18 mouse cellular contexts compared by ENCODE assay signal in genomic region chr5:23507210-23507609, GRCm38 (mm10).
DNase-seq lines count a peak whose midpoint lies in the region; ATAC-seq and TF ChIP-seq lines count a peak whose summit lies in the region.
"Had no signal": no experiment of that assay in that cellular context is flagged by ENCODE, and none has a peak within 500 bp of the region (broad histone marks: within the 10 kb centered on the region; RNA-seq: fewer than 3 reads in every experiment).

No protein-coding gene starts in this region.

- no peak for DNase-seq in limb, embryonic 10.5 days (ENCODE audit: low spot score)
- no peak for DNase-seq in stomach, postnatal 0 days (ENCODE audit: low spot score)
- DNase-seq in layer of hippocampus, adult 9-11 months: no peak
- DNase-seq: adrenal gland, postnatal 14 days; cerebellum, adult 18-20 months; gastrocnemius, postnatal 36 days; kidney, adult 8-10 months; kidney, postnatal 4 days; lung, adult 2 months; thymus, postnatal 25 days had no signal

- WGBS in forebrain, embryonic 15.5 days: 65% methylated on average over 4 of the region's 4 CpGs
- WGBS in forebrain, embryonic 16.5 days: 62% methylated on average over 4 of the region's 4 CpGs
- 82% methylated on average over 4 of the region's 4 CpGs for WGBS in limb, embryonic 15.5 days
- 92% methylated on average over 4 of the region's 4 CpGs for WGBS in limb, embryonic 10.5 days
- WGBS in stomach, embryonic 14.5 days: 78% methylated on average over 4 of the region's 4 CpGs
- 79% methylated on average over 4 of the region's 4 CpGs for WGBS in stomach, postnatal 0 days

- no peaks in the 10 kb centered on the region for H3K9me3 ChIP-seq in forebrain, embryonic 15.5 days
- no peaks in the 10 kb centered on the region for H3K9me3 ChIP-seq in forebrain, embryonic 16.5 days (ENCODE audit: control insufficient read depth, low read length)
- no peaks in the 10 kb centered on the region for H3K9me3 ChIP-seq in limb, embryonic 15.5 days
- H3K9me3 ChIP-seq in limb, embryonic 10.5 days (replicated peaks): no peaks in the 10 kb centered on the region
- H3K9me3 ChIP-seq in stomach, embryonic 14.5 days (ENCODE audit: control insufficient read depth, low read depth, low read length): no peaks in the 10 kb centered on the region
- H3K9me3 ChIP-seq in stomach, postnatal 0 days (ENCODE audit: control insufficient read depth, low read length): no peaks in the 10 kb centered on the region
- H3K9me3 ChIP-seq: heart, embryonic 12.5 days had no signal

- H3K27ac ChIP-seq in forebrain, embryonic 15.5 days (replicated peaks): peak overlapping the region; percentile 29; the same call in 1 of the 2 replicates
- no peak overlapping the region for H3K27ac ChIP-seq in forebrain, embryonic 16.5 days (ENCODE audit: low read length)
- H3K27ac ChIP-seq in limb, embryonic 15.5 days: peak overlapping the region; percentile 29; the same call in 1 of the 2 replicates
- no peak overlapping the region for H3K27ac ChIP-seq in limb, embryonic 10.5 days
- H3K27ac ChIP-seq in stomach, embryonic 14.5 days (ENCODE audit: low read length): 0 out of 2 replicates have a peak overlapping the region, but pooled peaks have one; percentile 15
- no peak overlapping the region for H3K27ac ChIP-seq in stomach, postnatal 0 days (replicated peaks)

- H3K4me2 ChIP-seq in forebrain, embryonic 15.5 days (replicated peaks): no peak overlapping the region
- H3K4me2 ChIP-seq in forebrain, embryonic 16.5 days (ENCODE audit: low read length): no peak overlapping the region
- no peak overlapping the region for H3K4me2 ChIP-seq in limb, embryonic 15.5 days
- H3K4me2 ChIP-seq in stomach, embryonic 14.5 days (replicated peaks; ENCODE audit: low read depth, low read length): no peak overlapping the region
- H3K4me2 ChIP-seq in stomach, postnatal 0 days (replicated peaks; ENCODE audit: low read depth): no peak overlapping the region
- H3K4me2 ChIP-seq: heart, embryonic 12.5 days had no signal

- H3K27me3 ChIP-seq in forebrain, embryonic 15.5 days: no peaks in the 10 kb centered on the region
- H3K27me3 ChIP-seq in forebrain, embryonic 16.5 days (replicated peaks; ENCODE audit: control insufficient read depth, insufficient read depth, low read length): no peaks in the 10 kb centered on the region
- H3K27me3 ChIP-seq in limb, embryonic 15.5 days: no peaks in the 10 kb centered on the region
- H3K27me3 ChIP-seq in limb, embryonic 10.5 days (ENCODE audit: low read depth, poor library complexity, severe bottlenecking): no peaks in the 10 kb centered on the region
- H3K27me3 ChIP-seq in stomach, embryonic 14.5 days (ENCODE audit: control insufficient read depth, insufficient read depth, low read length): no peaks in the 10 kb centered on the region
- H3K27me3 ChIP-seq in stomach, postnatal 0 days (ENCODE audit: control insufficient read depth, insufficient read depth, low read length): no peaks in the 10 kb centered on the region
- H3K27me3 ChIP-seq: heart, embryonic 12.5 days had no signal

- no peak overlapping the region for H3K4me3 ChIP-seq in forebrain, embryonic 15.5 days
- no peak overlapping the region for H3K4me3 ChIP-seq in forebrain, embryonic 16.5 days (replicated peaks; ENCODE audit: low read length)
- H3K4me3 ChIP-seq in limb, embryonic 15.5 days: no peak overlapping the region
- H3K4me3 ChIP-seq in limb, embryonic 10.5 days: no peak overlapping the region
- no peak overlapping the region for H3K4me3 ChIP-seq in stomach, embryonic 14.5 days (ENCODE audit: low read depth, low read length)
- H3K4me3 ChIP-seq in stomach, postnatal 0 days (ENCODE audit: low read depth, low read length): no peak overlapping the region
- H3K4me3 ChIP-seq: erythroblast, embryonic 14.5 days; heart, embryonic 12.5 days had no signal

- no peak for TF ChIP-seq CTCF in stomach, postnatal 0 days (IDR thresholded peaks at IDR 0.05; ENCODE audit: low read depth)

- ATAC-seq in forebrain, embryonic 15.5 days (replicated peaks): no peak
- no peak for ATAC-seq in forebrain, embryonic 16.5 days
- ATAC-seq in limb, embryonic 15.5 days (ENCODE audit: insufficient number of reproducible peaks, low FRiP score, low TSS enrichment, low read depth): no peak
- ATAC-seq in stomach, embryonic 14.5 days (ENCODE audit: insufficient number of reproducible peaks, insufficient read depth, low FRiP score, low read depth): no peak
- no peak for ATAC-seq in stomach, postnatal 0 days (ENCODE audit: low FRiP score, low TSS enrichment)
- ATAC-seq: activated CD4-positive, CD25-positive, alpha-beta regulatory T cell, adult 4 months; inflammation-experienced regulatory T-cells, adult 6 months had no signal

- H3K9ac ChIP-seq in forebrain, embryonic 15.5 days (replicated peaks): no peak overlapping the region
- H3K9ac ChIP-seq in forebrain, embryonic 16.5 days (replicated peaks; ENCODE audit: low read depth, low read length): no peak overlapping the region
- no peak overlapping the region for H3K9ac ChIP-seq in limb, embryonic 15.5 days
- no peak overlapping the region for H3K9ac ChIP-seq in stomach, embryonic 14.5 days (replicated peaks; ENCODE audit: low read depth, low read length)
- H3K9ac ChIP-seq in stomach, postnatal 0 days (ENCODE audit: low read length): no peak overlapping the region
- H3K9ac ChIP-seq: heart, embryonic 12.5 days had no signal

- H3K4me1 ChIP-seq in forebrain, embryonic 15.5 days: no peaks in the 10 kb centered on the region
- no peaks in the 10 kb centered on the region for H3K4me1 ChIP-seq in forebrain, embryonic 16.5 days (replicated peaks; ENCODE audit: control insufficient read depth, insufficient read depth, low read length)
- no peaks in the 10 kb centered on the region for H3K4me1 ChIP-seq in limb, embryonic 15.5 days
- H3K4me1 ChIP-seq in limb, embryonic 10.5 days: peaks cover 7% of the 10 kb centered on the region
- no peaks in the 10 kb centered on the region for H3K4me1 ChIP-seq in stomach, embryonic 14.5 days (ENCODE audit: control insufficient read depth, insufficient read depth, low read length)
- H3K4me1 ChIP-seq in stomach, postnatal 0 days (replicated peaks; ENCODE audit: control insufficient read depth, insufficient read depth): no peaks in the 10 kb centered on the region

- peaks cover 29% of the 10 kb centered on the region for H3K36me3 ChIP-seq in forebrain, embryonic 15.5 days
- H3K36me3 ChIP-seq in forebrain, embryonic 16.5 days (ENCODE audit: control insufficient read depth, insufficient read depth): peaks cover 9% of the 10 kb centered on the region
- peaks cover 56% of the 10 kb centered on the region for H3K36me3 ChIP-seq in limb, embryonic 15.5 days
- H3K36me3 ChIP-seq in limb, embryonic 10.5 days: peaks cover 81% of the 10 kb centered on the region
- peaks cover 30% of the 10 kb centered on the region for H3K36me3 ChIP-seq in stomach, embryonic 14.5 days (ENCODE audit: control insufficient read depth, insufficient read depth, low read length)
- 0 out of 2 replicates have a peak, but pooled peaks cover under 1% of the 10 kb centered on the region for H3K36me3 ChIP-seq in stomach, postnatal 0 days (ENCODE audit: control insufficient read depth, insufficient read depth, low read length)

- TF ChIP-seq EP300 in stomach, postnatal 0 days (optimal IDR thresholded peaks at IDR 0.05): no peak

Comparison
In these comparisons a context has a peak if more than half of its experiments do, and no peak if none do; other contexts are left out.
1. H3K27ac ChIP-seq: peak in forebrain, embryonic 15.5 days (single experiment), limb, embryonic 15.5 days (single experiment) and stomach, embryonic 14.5 days (single experiment); none in forebrain, embryonic 16.5 days (single experiment), limb, embryonic 10.5 days (single experiment) and stomach, postnatal 0 days (single experiment).